Mouse (Mus musculus): Measurements from ENCODE around the gene Ankle1.

DNA sequence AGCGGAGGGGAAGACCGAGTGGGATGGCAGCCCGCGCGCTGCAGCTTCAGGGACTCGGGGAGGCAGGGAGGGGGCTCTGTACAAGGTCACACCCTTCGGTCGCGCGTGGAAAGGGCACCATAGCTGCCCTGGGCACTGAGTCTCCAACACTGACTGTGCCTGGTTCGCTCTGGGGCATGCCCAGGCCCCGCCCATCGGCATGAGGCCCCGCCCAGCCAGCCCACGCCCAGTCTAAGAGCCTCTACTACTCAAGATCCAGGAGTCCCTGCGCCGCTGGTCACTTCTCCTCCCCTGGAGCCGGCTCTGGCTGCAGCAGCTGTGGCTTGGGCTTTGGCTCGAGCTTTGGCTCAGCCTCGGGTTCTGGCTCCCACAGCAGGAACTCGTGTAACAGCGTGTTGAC lies 51.1 kb downstream of the Ankle1 start:
- TF ChIP-seq GATA1 (IDR thresholded peaks at IDR 0.05; ENCODE audit: low read length) (no peak), TAL1 (IDR thresholded peaks at IDR 0.05; ENCODE audit: low read length) (no peak)
